Mouse (Mus musculus) adrenal gland, adult 18-20 months (tissue): ENCODE measurements around the gene Klk1b26. TPM values are rescaled to one million over a fixed set of nuclear protein-coding genes. Genes with fewer than 3 reads are reported as not detected.
"Not testable (repeated sequence)": the region's sequence is repeated elsewhere in the genome, so short reads cannot be mapped to it uniquely, and the experiment has no call there.

ENCODE experiments used
- DNase-seq, 2 experiments: peaks; one replicate each; pipeline ENCODE4 v3.0.0; 2021 to 2022; ENCODE audit warnings: low spot score in 2 of 2
- long read RNA-seq, 2 experiments: library from polyadenylated mRNA; stranded (forward); transcript quantifications; one replicate each; pipeline ENCODE4 v2.0.0; 2021
- total RNA-seq, 2 experiments: library from RNA; stranded (reverse); gene quantifications; 1 replicate in 1 of 2; 2 replicates in 1 of 2; pipeline ENCODE4 v1.2.3; 2021

Klk1b26 gene
- total RNA-seq, result not detected
- long read RNA-seq, experiment 1, result 0 reads
- long read RNA-seq, experiment 2, result 0 reads

DNA sequence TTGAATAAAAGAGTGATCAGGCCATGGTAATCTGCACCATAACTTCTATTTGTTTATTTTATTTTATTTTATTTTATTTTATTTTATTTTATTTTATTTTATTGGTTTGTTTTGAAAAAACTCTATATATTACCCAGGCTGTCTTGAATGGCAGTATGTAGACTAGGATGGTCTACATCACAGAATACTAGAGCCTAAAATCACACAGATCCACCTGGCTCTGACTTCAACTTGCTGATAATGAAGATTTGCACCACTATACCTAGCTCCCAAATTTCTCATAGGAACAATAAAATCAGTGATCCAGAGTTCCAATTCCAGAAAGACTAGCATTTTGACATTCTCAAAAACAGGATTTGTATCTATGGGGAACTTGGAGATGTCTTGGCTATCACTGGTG is at the start of gene Klk1b26:
Gene Klk1b26, plus strand, starts transcription at position 301 of the 400 bp plus-strand sequence.
- not testable (repeated sequence) for DNase-seq

DNA sequence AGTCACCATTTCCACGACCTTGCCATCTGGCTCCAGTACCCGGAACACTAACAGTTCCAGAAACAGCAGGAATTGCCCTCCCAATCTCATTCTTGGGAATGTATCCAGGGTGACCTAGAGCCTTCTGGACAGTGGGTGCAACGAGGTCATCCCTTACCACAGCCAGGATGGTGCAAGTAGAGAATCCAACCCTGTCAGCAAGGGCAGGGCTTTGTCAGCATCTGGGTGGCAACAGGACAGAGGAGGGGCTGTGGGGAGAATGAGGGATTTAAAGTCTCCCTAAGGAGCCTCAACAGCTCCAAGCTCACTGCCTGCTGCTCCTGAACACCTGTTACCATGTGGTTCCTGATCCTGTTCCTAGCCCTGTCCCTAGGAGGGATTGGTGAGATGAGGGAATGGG is 45.5 kb upstream of the Klk1b26 start, which contains the start of gene Klk1b1:
Gene Klk1b1, plus strand, starts transcription at position 301 of the 400 bp plus-strand sequence.
- no peak for DNase-seq

DNA sequence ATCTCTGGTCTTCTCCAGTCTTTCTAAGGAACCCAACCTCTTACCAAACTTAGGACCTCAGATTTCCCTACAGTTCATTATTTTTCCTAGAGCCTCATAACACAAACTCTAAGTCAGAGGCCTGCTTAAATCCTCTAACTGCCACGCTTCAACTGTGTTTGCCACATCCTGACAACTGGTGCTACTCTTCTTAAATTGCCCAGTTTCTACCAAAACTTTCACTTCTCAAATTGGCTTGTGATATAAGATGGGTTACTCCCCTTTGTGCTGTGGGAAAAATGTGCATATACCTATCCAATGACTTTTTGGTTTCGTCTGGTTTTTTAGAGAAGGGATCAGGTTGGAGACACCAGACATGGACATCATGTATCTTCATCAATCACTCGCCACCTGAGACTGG is 44.9 kb upstream of the Klk1b26 start:
- no peak for DNase-seq

DNA sequence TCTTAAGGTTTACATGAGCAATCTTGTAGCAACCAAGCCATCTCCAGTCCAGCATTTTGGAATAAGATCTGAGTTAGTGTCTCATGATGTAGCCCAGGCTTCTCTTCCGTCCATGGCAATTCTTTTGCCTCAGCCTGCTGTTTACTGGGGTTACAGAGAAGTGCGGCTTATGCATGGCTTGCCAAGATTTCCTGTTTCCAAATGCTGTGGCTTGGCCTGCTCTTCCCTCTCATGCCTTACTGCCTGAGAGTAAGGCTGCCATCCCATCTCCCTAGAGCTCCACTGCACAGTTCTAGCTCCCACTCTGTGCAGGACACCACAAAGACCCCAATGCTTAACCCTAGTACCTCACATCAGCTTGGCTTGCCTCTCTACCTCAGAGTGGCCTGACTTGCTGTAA is 44.4 kb upstream of the Klk1b26 start:
- no peak for DNase-seq

GRCm38 (mm10) chr7:43975761-43976160 is 36.2 kb upstream of the Klk1b26 start, which contains the start of gene Klk1b9:
Gene Klk1b9, plus strand, starts transcription at chr7:43976061.
- not testable (repeated sequence) for DNase-seq

- DNase-seq, result no peak
Measured at GRCm38 (mm10) chr7:43985657-43986056, 26.3 kb upstream of the Klk1b26 start.

DNA sequence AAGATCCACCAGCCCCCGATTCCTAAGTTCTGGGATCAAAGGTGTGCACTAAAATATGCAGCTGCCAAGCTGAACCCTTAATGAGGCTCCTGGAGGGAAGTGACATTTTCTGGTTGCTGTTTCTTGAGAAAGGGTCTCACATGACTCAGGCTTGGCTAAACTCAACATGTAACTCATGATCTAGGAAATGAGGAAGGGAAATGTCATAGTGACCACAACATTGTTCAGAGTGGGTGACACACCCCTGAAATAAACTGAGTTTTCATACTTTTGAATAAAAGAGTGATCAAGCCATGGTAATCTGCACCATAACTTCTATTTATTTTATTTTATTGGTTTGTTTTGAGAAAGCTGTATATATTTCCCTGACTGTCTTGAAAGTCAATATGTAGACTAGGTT is 17.1 kb upstream of the Klk1b26 start:
- DNase-seq, result not testable (repeated sequence)

GRCm38 (mm10) chr7:43995577-43995976 is 16.4 kb upstream of the Klk1b26 start, which contains the start of gene Klk1b11:
Gene Klk1b11, plus strand, starts transcription at chr7:43995877.
- DNase-seq, result not testable (repeated sequence)

- DNase-seq, result no peak
Measured at GRCm38 (mm10) chr7:44004847-44005246, 7.1 kb upstream of the Klk1b26 start.

DNA sequence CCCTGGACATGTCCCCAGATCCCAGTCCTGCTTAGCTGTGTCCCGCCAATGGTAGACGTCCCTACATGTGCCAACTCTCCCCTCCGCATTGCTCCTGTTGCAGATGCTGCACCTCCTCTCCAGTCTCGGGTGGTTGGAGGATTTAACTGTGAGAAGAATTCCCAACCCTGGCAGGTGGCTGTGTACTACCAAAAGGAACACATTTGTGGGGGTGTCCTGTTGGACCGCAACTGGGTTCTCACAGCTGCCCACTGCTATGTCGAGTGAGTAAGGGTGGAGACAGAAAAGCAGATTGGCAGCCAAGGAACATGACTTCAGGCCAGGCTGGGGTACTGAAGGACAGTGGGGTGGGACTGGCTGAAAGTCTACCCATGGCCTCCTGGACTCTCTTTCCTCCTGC is 2.7 kb downstream of the Klk1b26 start:
- DNase-seq, result not testable (repeated sequence)

DNA sequence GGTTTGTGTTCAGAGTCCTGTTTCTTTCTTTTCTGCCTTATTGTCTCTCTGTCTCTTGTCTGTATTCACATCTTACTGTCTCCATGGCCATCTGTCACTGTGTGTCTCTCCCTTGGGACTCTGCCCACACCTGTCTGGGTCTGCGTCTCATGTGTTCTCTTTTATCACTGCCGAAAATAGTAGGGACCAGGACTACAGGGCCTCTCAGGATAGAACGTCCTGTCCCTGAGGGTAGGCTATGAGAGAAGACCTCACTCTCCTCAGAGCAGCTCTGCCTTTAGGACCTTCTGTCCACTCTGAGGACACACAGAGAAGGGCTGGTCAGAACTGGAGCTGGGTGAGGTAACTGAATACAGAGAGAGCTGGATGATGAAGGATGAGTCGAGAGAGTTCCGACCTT is 3.1 kb downstream of the Klk1b26 start:
- no peak for DNase-seq

- not testable (repeated sequence) for DNase-seq
Measured at GRCm38 (mm10) chr7:44051990-44052389, 40.0 kb downstream of the Klk1b26 start, which contains the start of gene Klk1b27. Gene Klk1b27, plus strand, starts transcription at chr7:44052290.

Other genes starting within 250 kb of the Klk1b26 start
- not detected for gene Klk12, start 243.3 kb upstream of the Klk1b26 start, total RNA-seq
- not detected for gene Klk11, start 237.6 kb upstream of the Klk1b26 start, total RNA-seq
- under 1 TPM; 0.36 to 0.86 TPM for gene Klk10, start 231.1 kb upstream of the Klk1b26 start, total RNA-seq
- not detected for gene Klk9, start 220.3 kb upstream of the Klk1b26 start, total RNA-seq
- gene Klk8, start 214.6 kb upstream of the Klk1b26 start, total RNA-seq, result 1 to 10 TPM; 2.9 to 4.9 TPM
- not detected for gene Klk7, start 200.9 kb upstream of the Klk1b26 start, total RNA-seq
- gene Klk6, start 187.7 kb upstream of the Klk1b26 start, total RNA-seq, result not detected
- not detected for gene Klk5, start 170.2 kb upstream of the Klk1b26 start, total RNA-seq
- gene Klk4, start 131.0 kb upstream of the Klk1b26 start, total RNA-seq, result not detected
- gene Klk15, start 78.4 kb upstream of the Klk1b26 start, total RNA-seq, result not detected
- gene Klk1b8, start 61.5 kb upstream of the Klk1b26 start, total RNA-seq, result not detected
- gene Klk1b1, start 45.4 kb upstream of the Klk1b26 start, total RNA-seq, result not detected
- not detected for gene Klk1b9, start 36.1 kb upstream of the Klk1b26 start, total RNA-seq
- gene Klk1b11, start 16.3 kb upstream of the Klk1b26 start, total RNA-seq, result not detected
- not detected for gene Klk1b27, start 40.1 kb downstream of the Klk1b26 start, total RNA-seq
- gene Klk1b21, start 90.2 kb downstream of the Klk1b26 start, total RNA-seq, result not detected
- not detected for gene Klk1b22, start 100.5 kb downstream of the Klk1b26 start, total RNA-seq
- not detected for gene Klk1b16, start 124.6 kb downstream of the Klk1b26 start, total RNA-seq
- not detected for gene Klk1b24, start 176.1 kb downstream of the Klk1b26 start, total RNA-seq
- not detected for gene Klk1b3, start 186.0 kb downstream of the Klk1b26 start, total RNA-seq
- not detected for gene Klk1b4, start 195.3 kb downstream of the Klk1b26 start, total RNA-seq
- gene Klk1b5, start 203.8 kb downstream of the Klk1b26 start, total RNA-seq, result not detected
- under 1 TPM in 1 of 2 experiments, not detected in 1; 0.32 TPM for gene Klk1, start 213.2 kb downstream of the Klk1b26 start, total RNA-seq
- gene Gm36864, start 224.0 kb downstream of the Klk1b26 start, total RNA-seq, result not detected
- gene 1700028J19Rik, start 234.5 kb downstream of the Klk1b26 start, total RNA-seq, result 1 to 10 TPM in 1 of 2 experiments, under 1 TPM in 1; 0.70 to 1.2 TPM
- gene 2410002F23Rik, start 234.6 kb downstream of the Klk1b26 start, total RNA-seq, result 100 to 1,000 TPM in 1 of 2 experiments, 10 to 100 TPM in 1; 65.0 to 100 TPM
- not detected for gene Acp4, start 245.2 kb downstream of the Klk1b26 start, total RNA-seq
- gene Gm15517, start 249.3 kb downstream of the Klk1b26 start, total RNA-seq, result not detected